Mouse (Mus musculus): ENCODE data around the gene Jade2. TPM values are rescaled to one million over a fixed set of nuclear protein-coding genes. Genes with fewer than 3 reads are reported as not detected.

Jade2 gene
- total RNA-seq (2014; rRNA removed) (2.7 and 3.7 TPM in 2 replicates), polyA plus RNA-seq (2012; rRNA removed) (3.6 and 4.1 TPM in 2 replicates)

- H3K79me2 ChIP-seq (ENCODE audit: control insufficient read depth, insufficient read depth, low read length) = peaks cover 4% of the 10 kb centered on the region; the same call in 1 of the 2 replicates
- WGBS = 1% methylated on average over 47 of the region's 47 CpGs
- peak within 1 kb of the TSS; percentile 95 for H3K9ac ChIP-seq (ENCODE audit: low read depth, low read length)
- peak within 1 kb of the TSS; percentile 82 for H3K27ac ChIP-seq (replicated peaks; ENCODE audit: insufficient read depth, low read depth, low read length)
- peak within 1 kb of the TSS; percentile 75 for H3K4me3 ChIP-seq (ENCODE audit: insufficient read depth, low read depth, low read length)
- no peaks in the 10 kb centered on the region for H3K27me3 ChIP-seq (ENCODE audit: control insufficient read depth, insufficient read depth, low read length)
- peaks cover 29% of the 10 kb centered on the region for H3K4me1 ChIP-seq (ENCODE audit: control insufficient read depth, insufficient read depth, low read length)
- H3K36me3 ChIP-seq (ENCODE audit: control insufficient read depth, insufficient read depth, low read length) = no peaks in the 10 kb centered on the region
- DNase-seq (ENCODE audit: extremely low read depth, low read depth, low spot score) = peak; percentile 45
- TF ChIP-seq POLR2A (IDR thresholded peaks at IDR 0.05; ENCODE audit: extremely low read depth, insufficient read depth, low read length) (0 out of 2 replicates have a peak, but pooled peaks have one; percentile 11), CTCF (IDR thresholded peaks at IDR 0.05; ENCODE audit: low read depth, low read length) (no peak)
These were observed at the start of gene Jade2 for GRCm38 (mm10) chr11:51857081-51857671. Gene Jade2 (minus strand): TSS chr11:51857653.

GRCm38 (mm10) chr11:51904224-51904623 is 46.8 kb upstream of the Jade2 start:
- WGBS = 95% methylated on average over 3 of the region's 3 CpGs

GRCm38 (mm10) chr11:51899691-51900090 is 42.2 kb upstream of the Jade2 start:
- Histone ChIP-seq H3K36me3 (ENCODE audit: control insufficient read depth, insufficient read depth, low read length) (no peaks in the 10 kb centered on the region), H3K79me2 (ENCODE audit: control insufficient read depth, insufficient read depth, low read length) (no peaks in the 10 kb centered on the region)

More at GRCm38 (mm10) chr11:51904224-51904623, 46.8 kb upstream of the Jade2 start:
- 0 out of 2 replicates have a peak, but pooled peaks cover under 1% of the 10 kb centered on the region for H3K4me1 ChIP-seq (ENCODE audit: control insufficient read depth, insufficient read depth, low read length)
- H3K36me3 ChIP-seq (ENCODE audit: control insufficient read depth, insufficient read depth, low read length) = no peaks in the 10 kb centered on the region
- no peak overlapping the region for H3K9ac ChIP-seq (ENCODE audit: low read depth, low read length)
- H3K27ac ChIP-seq (replicated peaks; ENCODE audit: insufficient read depth, low read depth, low read length) = no peak overlapping the region
- H3K79me2 ChIP-seq (ENCODE audit: control insufficient read depth, insufficient read depth, low read length) = no peaks in the 10 kb centered on the region
- TF ChIP-seq CTCF (IDR thresholded peaks at IDR 0.05; ENCODE audit: low read depth, low read length) = no peak
- TF ChIP-seq POLR2A (IDR thresholded peaks at IDR 0.05; ENCODE audit: extremely low read depth, insufficient read depth, low read length) = no peak
- H3K27me3 ChIP-seq (ENCODE audit: control insufficient read depth, insufficient read depth, low read length) = no peaks in the 10 kb centered on the region
- no peak overlapping the region for H3K4me3 ChIP-seq (ENCODE audit: insufficient read depth, low read depth, low read length)
- no peak for DNase-seq (ENCODE audit: extremely low read depth, low read depth, low spot score)

GRCm38 (mm10) chr11:51898326-51899080 is 41.0 kb upstream of the Jade2 start:
- no peak overlapping the region for H3K9ac ChIP-seq (ENCODE audit: low read depth, low read length)
- H3K4me1 ChIP-seq (ENCODE audit: control insufficient read depth, insufficient read depth, low read length) = 0 out of 2 replicates have a peak, but pooled peaks cover 2% of the 10 kb centered on the region
- DNase-seq (ENCODE audit: extremely low read depth, low read depth, low spot score) = no peak
- H3K4me3 ChIP-seq (ENCODE audit: insufficient read depth, low read depth, low read length) = no peak overlapping the region
- WGBS = 73% methylated on average over 21 of the region's 21 CpGs
- H3K27ac ChIP-seq (replicated peaks; ENCODE audit: insufficient read depth, low read depth, low read length) = no peak overlapping the region
- no peaks in the 10 kb centered on the region for H3K36me3 ChIP-seq (ENCODE audit: control insufficient read depth, insufficient read depth, low read length)
- TF ChIP-seq CTCF (IDR thresholded peaks at IDR 0.05; ENCODE audit: low read depth, low read length) (no peak), POLR2A (IDR thresholded peaks at IDR 0.05; ENCODE audit: extremely low read depth, insufficient read depth, low read length) (no peak)
- H3K79me2 ChIP-seq (ENCODE audit: control insufficient read depth, insufficient read depth, low read length) = no peaks in the 10 kb centered on the region
- H3K27me3 ChIP-seq (ENCODE audit: control insufficient read depth, insufficient read depth, low read length) = no peaks in the 10 kb centered on the region

More at GRCm38 (mm10) chr11:51899691-51900090, 42.2 kb upstream of the Jade2 start:
- H3K9ac ChIP-seq (ENCODE audit: low read depth, low read length) = no peak overlapping the region
- H3K27ac ChIP-seq (replicated peaks; ENCODE audit: insufficient read depth, low read depth, low read length) = no peak overlapping the region
- WGBS = 80% methylated on average over 10 of the region's 10 CpGs
- 0 out of 2 replicates have a peak, but pooled peaks cover 2% of the 10 kb centered on the region for H3K4me1 ChIP-seq (ENCODE audit: control insufficient read depth, insufficient read depth, low read length)
- H3K4me3 ChIP-seq (ENCODE audit: insufficient read depth, low read depth, low read length) = no peak overlapping the region
- no peak for DNase-seq (ENCODE audit: extremely low read depth, low read depth, low spot score)
- TF ChIP-seq CTCF (IDR thresholded peaks at IDR 0.05; ENCODE audit: low read depth, low read length) = no peak
- no peak for TF ChIP-seq POLR2A (IDR thresholded peaks at IDR 0.05; ENCODE audit: extremely low read depth, insufficient read depth, low read length)
- H3K27me3 ChIP-seq (ENCODE audit: control insufficient read depth, insufficient read depth, low read length) = no peaks in the 10 kb centered on the region

GRCm38 (mm10) chr11:51897311-51897710 is 39.9 kb upstream of the Jade2 start:
- Histone ChIP-seq H3K4me1 (ENCODE audit: control insufficient read depth, insufficient read depth, low read length) (0 out of 2 replicates have a peak, but pooled peaks cover 2% of the 10 kb centered on the region), H3K79me2 (ENCODE audit: control insufficient read depth, insufficient read depth, low read length) (no peaks in the 10 kb centered on the region), H3K9ac (ENCODE audit: low read depth, low read length) (no peak overlapping the region), H3K4me3 (ENCODE audit: insufficient read depth, low read depth, low read length) (no peak overlapping the region), H3K36me3 (ENCODE audit: control insufficient read depth, insufficient read depth, low read length) (no peaks in the 10 kb centered on the region), H3K27ac (replicated peaks; ENCODE audit: insufficient read depth, low read depth, low read length) (no peak overlapping the region), H3K27me3 (ENCODE audit: control insufficient read depth, insufficient read depth, low read length) (no peaks in the 10 kb centered on the region)
- TF ChIP-seq CTCF (IDR thresholded peaks at IDR 0.05; ENCODE audit: low read depth, low read length) (no peak), POLR2A (IDR thresholded peaks at IDR 0.05; ENCODE audit: extremely low read depth, insufficient read depth, low read length) (no peak)
- no peak for DNase-seq (ENCODE audit: extremely low read depth, low read depth, low spot score)
- WGBS = 89% methylated on average over 11 of the region's 11 CpGs
